Mouse (Mus musculus): ENCODE measurements around the gene Zfp768.

DNA sequence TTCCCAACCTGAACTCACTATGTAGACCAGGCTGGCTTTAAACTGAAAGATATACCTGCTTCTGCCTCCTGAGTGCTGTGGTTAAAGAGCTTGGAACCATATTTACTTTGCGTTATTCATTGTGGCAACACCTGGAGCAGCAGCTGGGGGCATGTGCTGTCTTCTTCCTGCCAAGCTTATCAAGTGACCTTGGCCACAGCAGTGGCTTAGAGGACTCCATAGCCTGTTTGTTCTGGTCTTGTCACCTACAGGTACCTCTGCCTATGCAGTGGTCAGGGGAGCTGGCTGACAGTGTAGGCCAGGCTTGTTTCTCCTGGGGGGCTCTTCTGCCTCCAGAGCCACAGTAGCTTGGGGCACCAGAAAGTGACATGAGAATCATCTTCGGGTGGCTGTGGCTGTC, 37.0 kb downstream of the Zfp768 start:
- TF ChIP-seq POLR2A (IDR thresholded peaks at IDR 0.05; ENCODE audit: insufficient read length, low read depth) (no peak), MAX (IDR thresholded peaks at IDR 0.05; ENCODE audit: low read depth) (no peak), USF1 (IDR thresholded peaks at IDR 0.05; ENCODE audit: low read depth) (no peak), SRF (IDR thresholded peaks at IDR 0.05; ENCODE audit: control insufficient read depth, insufficient read length, low read depth) (no peak), POLR2AphosphoS2 (IDR thresholded peaks at IDR 0.05; ENCODE audit: insufficient read length, low read depth) (no peak), MYOG (IDR thresholded peaks at IDR 0.05; ENCODE audit: control insufficient read depth in 1 of 3, insufficient read depth in 1 of 3, insufficient read length in 2 of 3, low read depth in 2 of 3) (no peak), TCF12 (IDR thresholded peaks at IDR 0.05; ENCODE audit: insufficient read depth, poor library complexity, severe bottlenecking) (no peak)

Measured in myocyte (in vitro differentiated cells).